Mouse (Mus musculus): ENCODE measurements around the gene Nmt1. TPM values are rescaled to one million over a fixed set of nuclear protein-coding genes. Genes with fewer than 3 reads are reported as not detected.

Nmt1 gene
- total and polyA plus RNA-seq, 3 experiments = 29.8 to 147 (median 70.5) TPM

GRCm38 (mm10) chr11:103112552-103112912, 84.5 kb downstream of the Nmt1 start:
- H3K4me3 ChIP-seq (ENCODE audit: control insufficient read depth in 1 of 2, insufficient read depth in 1 of 2, low read depth in 2 of 2, low read length in 2 of 2) = no peak overlapping the region
- H3K4me1 ChIP-seq (ENCODE audit: control insufficient read depth in 1 of 2, insufficient read depth in 2 of 2, low read length in 2 of 2) = peaks cover 4 to 8% of the 10 kb centered on the region in 2 experiments; a peak in 3 of 4 replicates
- H3K9ac ChIP-seq (ENCODE audit: control insufficient read depth, low read depth, low read length, poor library complexity, severe bottlenecking) = no peak overlapping the region

DNA sequence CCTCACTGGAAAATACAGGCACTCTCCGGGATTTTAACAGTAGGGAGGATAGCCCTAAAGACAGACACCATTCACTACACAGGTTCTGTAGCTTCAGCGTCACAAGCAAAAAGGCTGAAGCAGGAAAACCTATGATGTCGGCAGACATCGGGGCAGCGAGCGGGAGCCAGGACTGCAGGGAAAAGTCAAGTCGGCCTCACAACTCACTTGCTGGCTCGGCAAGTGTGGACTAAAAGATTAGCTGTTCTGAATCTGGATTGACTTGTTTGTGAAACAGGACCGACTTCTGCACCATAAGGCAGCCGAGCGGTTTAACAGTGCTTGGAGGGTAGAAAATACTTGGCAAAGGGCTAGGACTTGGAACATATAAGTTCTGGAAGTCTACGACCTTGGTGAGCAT, 85.0 kb downstream of the Nmt1 start:
- H3K27me3 ChIP-seq (ENCODE audit: control insufficient read depth in 1 of 2, insufficient read depth in 2 of 2, low read length in 2 of 2) = no peaks in the 10 kb centered on the region
- TF ChIP-seq POLR2AphosphoS5 (IDR thresholded peaks at IDR 0.05; ENCODE audit: borderline replicate concordance, low read depth, low read length) (no peak), MYB (IDR thresholded peaks at IDR 0.05; ENCODE audit: low read depth, low read length) (no peak), ZC3H11A (IDR thresholded peaks at IDR 0.05; ENCODE audit: low read depth, low read length) (no peak), CTCF (IDR thresholded peaks at IDR 0.05 in 2 of 3, conservative IDR thresholded peaks at IDR 0.05 in 1 of 3; ENCODE audit: control insufficient read depth in 1 of 3, insufficient read depth in 1 of 3, low read depth in 2 of 3, low read length in 3 of 3, poor library complexity in 1 of 3, severe bottlenecking in 1 of 3) (no peak), KAT2A (conservative IDR thresholded peaks at IDR 0.05; ENCODE audit: low read depth, low read length) (no peak), E2F4 (IDR thresholded peaks at IDR 0.05; ENCODE audit: borderline replicate concordance, low read depth, low read length) (no peak), RCOR1 (IDR thresholded peaks at IDR 0.05; ENCODE audit: low read depth, low read length) (no peak), MAX (IDR thresholded peaks at IDR 0.05; ENCODE audit: low read length) (no peak), ZKSCAN1 (IDR thresholded peaks at IDR 0.05; ENCODE audit: low read depth, low read length) (no peak), BHLHE40 (IDR thresholded peaks at IDR 0.05; ENCODE audit: borderline replicate concordance, low read depth, low read length) (no peak), USF2 (IDR thresholded peaks at IDR 0.05; ENCODE audit: borderline replicate concordance in 1 of 2, insufficient read depth in 1 of 2, low read depth in 1 of 2, low read length in 2 of 2) (no peak), USF1 (IDR thresholded peaks at IDR 0.05; ENCODE audit: low read depth, low read length) (no peak), MYC (IDR thresholded peaks at IDR 0.05; ENCODE audit: low read depth, low read length) (no peak)
- peaks cover 0 to 9% of the 10 kb centered on the region in 2 experiments; a peak in 2 of 4 replicates for H3K36me3 ChIP-seq (ENCODE audit: control insufficient read depth in 1 of 2, insufficient read depth in 2 of 2, low read length in 2 of 2)
- H3K27ac ChIP-seq (ENCODE audit: control insufficient read depth, low read depth, low read length) = no peak overlapping the region
- no peak for DNase-seq (ENCODE audit: low read depth, low spot score)
- no peak overlapping the region for H3K4me3 ChIP-seq (ENCODE audit: control insufficient read depth in 1 of 2, insufficient read depth in 1 of 2, low read depth in 2 of 2, low read length in 2 of 2)
- H3K9me3 ChIP-seq (replicated peaks; ENCODE audit: insufficient read depth, low read length) = no peaks in the 10 kb centered on the region
- no peak overlapping the region for H3K9ac ChIP-seq (ENCODE audit: control insufficient read depth, low read depth, low read length, poor library complexity, severe bottlenecking)
- H3K79me2 ChIP-seq (ENCODE audit: control insufficient read depth, insufficient read depth, low read length, poor library complexity) = peaks cover 26% of the 10 kb centered on the region
- H3K4me1 ChIP-seq (ENCODE audit: control insufficient read depth in 1 of 2, insufficient read depth in 2 of 2, low read length in 2 of 2) = peaks cover 4 to 8% of the 10 kb centered on the region in 2 experiments; a peak in 3 of 4 replicates

More at GRCm38 (mm10) chr11:103112552-103112912, 84.5 kb downstream of the Nmt1 start:
- no peak for DNase-seq (ENCODE audit: low read depth, low spot score)
- no peaks in the 10 kb centered on the region for H3K9me3 ChIP-seq (replicated peaks; ENCODE audit: insufficient read depth, low read length)
- H3K36me3 ChIP-seq (ENCODE audit: control insufficient read depth in 1 of 2, insufficient read depth in 2 of 2, low read length in 2 of 2) = peaks cover 0 to 9% of the 10 kb centered on the region in 2 experiments; a peak in 2 of 4 replicates
- H3K27me3 ChIP-seq (ENCODE audit: control insufficient read depth in 1 of 2, insufficient read depth in 2 of 2, low read length in 2 of 2) = no peaks in the 10 kb centered on the region
- TF ChIP-seq MEF2A (IDR thresholded peaks at IDR 0.05; ENCODE audit: extremely low read depth, insufficient replicate concordance, low read depth, low read length, poor library complexity, severe bottlenecking) (no peak), POLR2AphosphoS2 (IDR thresholded peaks at IDR 0.05; ENCODE audit: low read length) (0 out of 2 replicates have a peak, but pooled peaks have one; percentile 16)
- H3K79me2 ChIP-seq (ENCODE audit: control insufficient read depth, insufficient read depth, low read length, poor library complexity) = peaks cover 21% of the 10 kb centered on the region
- H3K27ac ChIP-seq (ENCODE audit: control insufficient read depth, low read depth, low read length) = no peak overlapping the region

Data from MEL (cell line).